Mouse (Mus musculus): ENCODE measurements around the gene Gpr37. TPM values are rescaled to one million over a fixed set of nuclear protein-coding genes. Genes with fewer than 3 reads are reported as not detected.

Gene Gpr37
- polyA plus RNA-seq (2012; rRNA removed), result 2.4 and 3.5 TPM in 2 replicates

GRCm38 (mm10) chr6:25690629-25691028, at the start of gene Gpr37:
TSS of gene Gpr37 (minus strand) at chr6:25690729.

Other genes starting within 250 kb of the Gpr37 start
- 28.5 and 29.3 TPM in 2 replicates for gene Pot1a, start 118.5 kb upstream of the Gpr37 start, polyA plus RNA-seq (2012; rRNA removed)

Measured in central nervous system, embryonic 14 days (tissue).